Mouse (Mus musculus): ENCODE data around the gene Kif22.

The Kif22 gene

DNA sequence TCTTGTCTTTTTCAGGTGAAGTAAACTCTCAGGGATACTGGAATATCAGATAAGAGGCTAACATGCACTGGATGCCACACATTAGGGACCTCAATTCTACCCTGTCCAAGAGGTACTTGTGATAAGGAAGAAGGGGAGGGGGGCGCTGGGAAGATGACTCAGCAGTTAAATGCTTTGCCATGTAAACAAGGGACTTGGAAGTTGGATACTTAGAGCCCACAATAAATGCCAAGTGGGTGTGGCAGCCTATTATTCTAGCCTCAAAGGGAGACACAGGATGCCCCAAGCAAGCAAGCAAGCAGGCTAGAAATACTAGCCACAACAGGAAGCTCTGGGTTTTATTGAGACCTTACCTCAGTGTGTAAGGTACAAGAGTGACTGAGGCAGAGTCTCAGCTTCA lies 11.0 kb downstream of the Kif22 start:
- no peak for DNase-seq (ENCODE audit: low read depth, low spot score)

DNA sequence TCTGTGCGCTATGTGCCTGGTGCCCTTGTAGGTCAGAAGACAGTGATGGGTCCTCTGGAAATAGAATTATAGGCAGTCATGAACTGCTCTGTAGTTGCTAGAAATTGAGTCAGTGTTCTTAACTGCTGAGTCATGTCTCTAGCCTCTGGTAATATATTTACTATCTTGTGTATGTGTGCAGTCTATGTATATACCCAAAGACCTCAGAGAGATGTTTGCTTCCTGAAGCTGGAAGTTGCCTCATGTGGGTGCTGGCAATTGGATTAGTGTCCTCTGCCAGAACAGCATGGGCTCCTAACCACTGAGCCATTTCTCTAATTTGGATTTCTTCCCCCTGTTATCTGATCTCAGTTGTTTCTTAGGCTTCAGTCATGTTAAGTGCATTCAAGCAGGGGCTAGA lies 12.1 kb downstream of the Kif22 start:
- DNase-seq (ENCODE audit: low read depth, low spot score) = no peak

DNA sequence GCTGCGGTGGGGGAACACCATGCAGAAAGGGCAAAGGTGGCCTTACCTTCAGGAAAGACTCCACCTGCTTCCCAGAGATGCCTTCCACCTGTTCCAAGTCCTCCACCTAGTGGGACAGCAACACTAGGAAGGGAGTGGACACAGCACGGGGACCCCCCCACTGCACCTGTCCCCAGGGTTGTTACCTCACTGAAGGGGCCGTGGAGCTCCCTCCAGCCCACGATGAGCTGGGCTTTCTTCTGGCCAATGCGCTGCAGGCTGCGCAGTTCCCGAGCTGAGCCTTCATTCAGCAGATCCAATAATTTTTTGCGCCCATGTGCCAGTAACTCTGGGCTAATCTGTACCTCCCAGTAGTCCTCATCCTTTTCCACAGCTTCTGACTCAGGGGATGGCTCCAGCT lies 14.4 kb downstream of the Kif22 start:
- DNase-seq (ENCODE audit: low read depth, low spot score) = no peak

DNA sequence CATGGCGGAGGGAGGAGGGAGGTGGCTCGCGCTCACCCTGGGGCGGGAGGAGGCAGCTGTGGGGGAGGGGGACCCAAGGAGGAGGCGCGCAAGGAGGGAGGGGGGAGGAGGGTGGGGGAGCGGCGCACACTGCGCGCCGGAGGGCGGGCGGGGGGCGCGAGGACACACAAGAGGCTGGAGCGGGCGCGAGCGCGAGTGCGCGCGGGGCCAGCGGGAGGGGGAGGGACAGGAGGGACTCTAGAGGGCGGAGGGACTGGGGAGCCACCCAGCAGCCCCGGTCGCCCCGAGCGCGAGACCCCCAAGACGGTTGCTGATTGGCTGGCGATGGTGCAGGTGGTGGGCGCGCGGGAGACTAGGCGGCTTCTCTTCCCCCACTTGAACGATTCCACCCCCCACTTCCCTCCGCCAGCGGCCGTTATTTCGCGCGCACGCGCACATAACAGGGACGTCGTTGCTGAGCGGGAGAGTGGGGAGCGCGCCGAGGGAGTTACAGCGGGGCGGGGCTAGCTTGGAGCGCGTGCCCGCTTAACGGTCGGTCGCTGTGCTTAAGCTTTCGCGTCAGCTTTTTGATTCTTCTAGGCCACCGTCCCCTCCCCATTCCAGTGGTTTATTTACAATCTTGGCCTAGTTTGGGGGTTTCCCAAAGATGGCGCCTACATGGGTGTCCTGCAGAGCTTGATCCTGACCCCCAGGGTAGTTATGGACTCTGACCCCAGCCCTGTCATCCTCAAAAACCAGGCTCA lies 15.1 kb downstream of the Kif22 start, which contains the start of gene Maz:
Maz (minus strand) TSS at position 54 of the 743 bp plus-strand sequence.
- DNase-seq (ENCODE audit: low read depth, low spot score) = peak; percentile 98

DNA sequence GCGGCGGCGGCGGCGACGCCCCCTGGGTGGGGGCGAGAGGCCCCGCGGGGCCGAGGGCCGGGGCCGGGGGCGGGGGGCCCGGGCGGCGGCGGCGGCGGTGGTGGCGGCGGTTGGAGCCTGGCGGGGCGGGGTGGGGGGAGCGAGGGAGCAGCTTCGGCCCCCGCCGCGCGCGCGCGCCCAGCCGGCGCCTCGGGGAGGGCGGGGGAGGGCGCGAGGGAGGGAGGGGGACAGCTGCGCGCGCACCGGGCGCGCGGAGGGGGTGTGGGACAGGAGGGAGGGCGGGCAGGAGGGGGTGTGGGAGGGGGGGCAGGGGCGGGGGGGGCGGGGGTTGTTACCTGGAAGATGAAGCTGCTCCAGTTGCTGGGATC lies 15.7 kb downstream of the Kif22 start:
- no peak for DNase-seq (ENCODE audit: low read depth, low spot score)

DNA sequence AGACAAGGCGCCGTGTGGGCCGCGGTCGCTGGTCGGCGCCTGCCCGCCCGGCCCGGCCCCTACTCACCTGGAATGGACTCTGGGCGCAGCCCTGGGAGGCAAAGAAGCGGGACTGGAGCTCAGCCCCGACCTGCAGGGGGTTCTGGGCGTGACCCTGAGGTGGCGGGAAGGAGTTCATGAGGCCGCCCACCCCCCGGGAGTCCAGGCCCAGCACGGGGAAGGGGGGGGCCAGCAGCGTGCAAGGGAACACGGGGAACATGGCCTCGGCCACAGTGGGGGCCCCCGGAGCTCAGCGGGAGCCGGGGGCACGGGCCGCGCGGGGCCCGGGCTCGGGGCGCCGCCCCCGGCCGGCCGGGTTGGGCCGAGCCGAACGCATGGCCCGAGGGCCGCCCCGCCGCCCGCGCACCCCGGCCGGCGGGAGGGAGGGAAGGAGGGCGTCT lies 16.1 kb downstream of the Kif22 start:
- DNase-seq (ENCODE audit: low read depth, low spot score) = peak; percentile 59

DNA sequence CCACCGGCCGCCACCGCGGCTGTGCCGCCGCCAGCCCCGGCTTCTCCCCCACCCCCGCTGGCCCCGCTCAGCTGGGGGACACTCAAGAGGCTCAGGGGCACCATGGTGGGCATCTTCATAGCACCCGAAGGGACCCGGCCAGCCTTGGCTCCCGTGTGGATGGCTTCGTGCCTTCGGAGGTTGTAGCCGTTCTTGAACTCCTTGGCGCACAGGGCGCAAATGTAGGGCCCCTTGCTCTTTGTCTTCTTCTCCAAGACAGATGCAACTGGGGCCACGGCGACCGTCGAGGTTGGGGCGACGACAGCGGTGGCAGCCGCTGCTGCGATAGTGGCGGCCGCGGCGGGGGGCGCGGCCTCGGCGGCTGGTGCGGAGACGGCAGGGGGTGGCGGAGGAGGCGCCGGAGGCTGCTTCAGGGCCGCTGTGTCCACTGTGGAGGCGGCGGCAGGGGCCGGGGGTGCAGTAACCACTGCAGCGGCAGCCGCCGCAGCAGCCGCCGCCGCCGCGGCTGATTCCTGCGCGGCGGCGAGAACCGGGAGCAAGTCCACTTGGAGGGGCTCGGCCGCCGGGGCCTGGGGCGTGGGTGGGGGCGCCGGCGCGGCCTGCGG lies 16.6 kb downstream of the Kif22 start:
- DNase-seq (ENCODE audit: low read depth, low spot score) = peak; percentile 14

DNA sequence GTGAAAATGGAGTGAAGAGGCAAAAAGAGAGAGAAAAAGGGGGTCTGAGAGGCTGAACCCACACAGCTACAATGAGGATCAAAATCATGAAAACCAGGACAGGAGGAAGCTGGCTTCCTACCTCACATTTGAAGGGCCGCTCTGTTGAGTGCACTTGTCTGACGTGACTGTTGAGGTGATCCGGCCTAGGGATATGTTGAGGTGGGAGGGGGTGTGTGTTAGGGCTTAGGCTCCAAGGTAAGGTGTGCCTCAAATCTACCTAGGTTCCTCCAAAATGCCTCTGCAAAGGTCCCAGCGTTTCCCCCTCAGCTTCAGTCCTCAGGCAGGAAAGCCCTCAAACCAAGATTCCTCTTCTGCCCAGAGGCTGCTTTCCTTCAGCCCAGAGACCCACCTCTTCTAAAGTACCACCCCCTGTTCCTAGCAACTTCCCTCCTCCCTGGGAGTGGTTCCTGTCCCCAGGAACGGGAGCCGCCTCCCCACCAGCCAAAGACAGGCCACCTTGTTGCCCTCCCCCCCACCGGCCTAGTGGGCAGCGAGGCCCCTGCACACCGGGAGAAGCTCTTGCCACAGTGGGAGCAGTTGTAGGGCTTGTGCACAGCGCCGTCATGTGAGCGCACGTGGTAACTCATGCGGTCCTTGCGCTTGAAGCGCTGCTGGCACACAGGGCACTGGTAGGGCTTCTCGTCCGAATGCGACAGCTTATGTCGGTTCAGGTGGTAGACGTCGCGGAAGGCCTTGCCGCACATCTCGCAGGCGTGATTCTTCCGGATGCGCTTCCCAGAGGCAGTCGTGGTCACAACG lies 17.3 kb downstream of the Kif22 start:
- peak; percentile 59 for DNase-seq (ENCODE audit: low read depth, low spot score)

DNA sequence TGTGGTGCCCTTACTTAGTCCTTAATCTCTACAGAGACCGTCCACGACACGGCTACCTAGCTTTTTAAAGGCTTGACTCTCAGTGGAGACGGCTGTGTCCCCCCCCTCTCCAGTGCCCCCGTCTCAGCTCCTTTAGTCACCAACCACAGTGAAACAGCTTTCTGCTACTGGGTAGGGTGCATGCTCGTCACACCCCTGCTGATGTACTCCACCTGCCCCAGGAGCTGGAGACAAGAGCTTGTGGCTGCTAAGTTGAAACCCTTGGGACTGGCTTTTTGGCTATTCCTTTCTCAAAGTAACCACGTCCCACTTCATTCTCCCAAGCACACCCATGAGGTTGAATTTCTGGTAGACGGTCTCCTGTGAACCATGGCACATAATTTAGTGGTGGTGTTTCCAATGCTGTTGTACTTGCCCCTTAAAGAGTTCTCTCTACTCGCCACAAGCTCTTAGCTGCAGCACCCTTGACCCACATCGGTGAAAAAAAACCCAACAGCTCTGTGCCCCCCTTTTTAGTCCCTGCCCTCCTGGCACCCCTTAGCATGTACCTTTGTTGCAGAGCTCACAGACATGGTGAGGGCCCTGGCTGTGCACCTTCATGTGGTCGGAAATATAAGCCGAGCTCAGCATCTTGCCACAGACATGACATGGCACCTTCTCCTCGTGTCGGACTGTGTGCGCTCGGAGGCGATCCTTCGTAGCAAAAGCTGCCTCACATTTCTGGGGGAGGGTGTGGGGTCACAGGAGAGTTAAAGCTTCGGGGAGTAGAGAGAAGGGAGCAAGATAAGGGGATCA lies 18.2 kb downstream of the Kif22 start:
- DNase-seq (ENCODE audit: low read depth, low spot score) = no peak

DNA sequence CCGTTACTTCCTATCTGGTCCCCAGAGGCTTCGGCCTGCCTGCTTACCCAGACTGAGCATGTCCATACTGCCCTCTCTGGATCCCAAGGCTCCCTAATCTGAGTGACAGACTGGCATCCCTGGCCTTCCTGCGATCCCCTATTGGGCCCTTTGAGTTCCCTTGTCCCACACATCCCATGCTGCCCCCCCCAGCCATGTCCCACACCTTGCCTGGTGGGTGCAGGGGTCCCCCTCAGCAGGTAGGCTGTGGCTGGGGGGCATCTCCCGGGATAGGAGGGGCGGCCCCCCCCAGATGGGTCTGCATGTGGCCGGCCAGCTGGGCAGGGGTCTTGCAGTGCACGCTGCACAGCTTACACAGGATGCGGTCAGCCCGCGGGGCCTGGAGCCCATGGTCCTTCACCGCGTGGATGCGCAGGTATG lies 19.0 kb downstream of the Kif22 start:
- DNase-seq (ENCODE audit: low read depth, low spot score) = no peak

DNA sequence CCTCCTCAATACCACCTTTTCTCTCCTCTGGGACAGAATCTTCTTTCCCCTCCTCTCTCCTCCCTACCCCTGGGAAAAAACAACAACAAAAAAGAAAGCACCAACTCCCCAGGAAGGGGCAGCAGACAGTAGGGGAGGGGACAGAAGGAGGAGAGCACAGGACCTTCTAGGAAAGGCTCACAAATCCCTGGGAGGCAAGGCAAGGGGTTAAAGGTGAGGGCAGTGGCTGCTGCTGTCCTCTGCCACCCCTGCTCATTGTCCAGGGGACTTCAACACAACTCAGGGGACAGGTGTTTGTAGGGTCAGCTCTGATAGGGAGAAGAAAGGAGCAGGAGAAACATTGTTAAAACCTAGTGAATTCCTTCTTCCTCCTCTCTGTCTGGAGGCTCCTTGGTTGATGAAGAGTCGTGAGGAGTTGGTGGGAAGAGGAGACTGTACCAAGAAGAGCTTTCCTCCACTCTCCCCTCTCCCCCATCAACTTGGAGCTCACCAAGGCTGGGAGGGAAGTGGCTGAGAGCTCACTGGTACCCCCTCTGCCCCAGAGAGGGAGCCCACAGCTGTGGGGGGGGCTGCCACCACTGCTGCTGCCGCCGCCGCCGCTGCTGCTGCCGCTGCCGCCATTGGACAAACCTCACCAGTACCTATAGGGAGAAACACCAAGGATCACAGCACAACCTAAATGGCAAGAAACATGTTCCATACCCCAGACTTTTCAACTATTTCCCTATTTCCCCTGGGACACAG lies 19.6 kb downstream of the Kif22 start:
- no peak for DNase-seq (ENCODE audit: low read depth, low spot score)

DNA sequence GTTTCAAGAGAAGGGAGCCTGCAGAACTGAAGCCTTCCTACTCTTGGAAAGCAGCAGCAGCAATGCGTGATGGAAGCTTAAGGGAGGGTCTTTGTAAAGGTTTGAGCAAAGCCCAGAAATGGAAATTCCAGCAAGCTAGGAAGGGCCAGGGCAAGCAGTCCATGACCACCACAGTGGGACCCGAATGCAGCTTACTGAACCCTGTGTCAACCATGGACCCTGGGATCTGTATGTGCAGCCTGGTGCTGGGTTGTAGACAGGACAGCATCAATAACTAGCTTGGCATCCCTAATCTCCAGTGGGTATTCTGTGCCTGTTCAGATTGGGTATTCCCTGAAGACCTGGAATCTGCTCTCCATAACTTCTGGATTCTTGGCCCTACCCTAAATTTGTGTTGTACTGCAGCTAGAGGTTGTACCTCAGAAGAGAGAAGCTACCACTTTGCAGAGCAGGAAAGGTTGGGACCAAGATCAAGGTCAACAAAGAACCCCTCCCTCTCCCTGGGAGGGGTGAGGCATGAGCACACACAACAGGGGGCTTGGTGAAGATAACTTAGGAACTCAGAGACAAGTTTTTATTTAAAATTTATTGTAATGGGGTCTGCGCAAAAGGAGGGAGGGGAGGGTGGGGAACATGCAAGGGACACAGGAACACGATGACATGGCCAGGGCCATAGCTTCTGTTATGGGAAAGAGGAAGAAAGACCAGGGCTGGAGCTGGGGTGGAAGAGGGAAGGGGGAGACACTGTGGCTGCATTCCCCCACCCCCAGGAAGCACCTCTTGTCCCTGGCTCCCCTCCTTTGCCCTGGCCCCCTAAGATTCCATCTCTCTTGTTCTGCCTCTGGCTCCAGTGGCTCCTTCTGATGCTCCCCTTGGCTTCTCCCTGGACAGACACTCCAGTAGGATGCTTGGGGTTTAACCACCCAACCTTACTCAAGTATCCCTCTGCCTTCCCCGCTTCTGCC lies 20.4 kb downstream of the Kif22 start:
- no peak for DNase-seq (ENCODE audit: low read depth, low spot score)

DNA sequence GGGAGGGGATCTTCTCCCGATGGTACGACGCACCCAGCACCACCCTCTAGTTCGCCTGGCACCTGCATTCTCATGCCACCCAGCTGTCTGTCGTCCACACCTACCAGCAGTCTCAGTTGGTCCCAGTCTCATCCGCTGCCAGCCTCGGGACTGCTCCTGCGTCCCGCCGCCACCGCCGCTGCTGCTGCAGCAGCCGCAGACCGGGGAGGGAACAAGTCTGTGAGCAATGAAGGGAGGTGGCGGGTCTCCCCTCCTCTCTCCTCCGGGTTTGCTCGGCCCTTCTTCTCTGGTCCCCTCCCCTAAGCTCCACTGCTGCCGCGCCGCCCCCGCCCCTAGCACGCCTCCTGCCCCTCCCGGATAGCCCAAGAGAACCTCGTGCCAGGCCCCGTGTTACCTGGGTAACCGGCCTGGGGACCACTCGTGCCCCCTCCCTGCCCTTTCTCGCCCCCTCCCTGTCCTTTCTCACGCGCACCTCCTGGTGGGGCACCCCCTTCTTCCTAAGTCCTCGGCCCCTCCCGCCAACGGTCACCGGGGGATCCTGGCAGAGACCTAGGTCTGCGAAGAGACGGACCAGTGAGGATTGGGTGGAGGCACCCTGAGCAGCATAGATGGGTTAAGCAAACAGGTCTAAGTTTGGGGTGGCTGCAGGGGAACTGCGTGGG lies 21.2 kb downstream of the Kif22 start, which contains the start of the genes Gm42742 and Prrt2:
Gm42742 (minus strand) TSS at position 197 of the 662 bp plus-strand sequence.
Prrt2 (minus strand) TSS at position 311 of the 662 bp plus-strand sequence.
- DNase-seq (ENCODE audit: low read depth, low spot score) = peak; percentile 41

DNA sequence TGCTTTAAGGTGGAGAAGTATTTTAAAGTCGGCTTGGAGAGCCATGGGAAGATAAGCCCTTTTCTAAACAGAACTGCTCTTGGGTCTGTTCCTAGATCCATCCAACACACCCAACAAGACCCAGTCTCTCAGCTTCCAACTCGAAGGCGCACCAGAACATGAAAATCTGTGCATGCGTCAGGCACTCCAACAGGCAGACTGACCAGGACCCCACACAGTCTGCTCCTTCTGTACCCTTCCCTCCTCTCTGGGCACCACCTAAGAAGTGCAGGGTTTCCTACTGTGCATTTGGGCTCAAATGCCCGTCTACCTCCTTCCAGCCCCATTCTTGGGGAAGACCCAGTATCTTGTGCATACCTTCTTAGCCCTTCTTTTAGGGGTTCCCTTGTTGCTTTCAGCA lies 21.8 kb downstream of the Kif22 start:
- DNase-seq (ENCODE audit: low read depth, low spot score) = no peak

DNA sequence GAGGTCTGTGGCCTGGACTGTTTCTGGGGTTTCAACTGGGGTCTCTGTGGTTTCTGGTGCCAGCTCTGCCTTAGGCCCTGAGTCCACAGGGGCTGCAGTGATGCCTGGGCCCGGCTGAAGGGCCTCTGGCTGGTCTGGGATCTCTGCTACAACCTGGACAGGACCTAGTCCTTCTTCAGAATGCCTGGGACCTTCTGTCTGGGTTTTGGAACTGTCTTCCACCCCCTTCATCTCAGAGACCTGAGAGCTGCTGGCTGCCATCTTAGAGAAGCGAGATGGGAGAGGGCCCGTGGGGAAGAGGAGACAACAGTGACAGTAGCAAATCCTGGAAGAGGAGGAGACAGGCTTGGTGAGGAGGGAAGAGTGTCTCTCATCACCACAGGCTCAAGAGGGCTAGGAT lies 22.2 kb downstream of the Kif22 start:
- no peak for DNase-seq (ENCODE audit: low read depth, low spot score)

DNA sequence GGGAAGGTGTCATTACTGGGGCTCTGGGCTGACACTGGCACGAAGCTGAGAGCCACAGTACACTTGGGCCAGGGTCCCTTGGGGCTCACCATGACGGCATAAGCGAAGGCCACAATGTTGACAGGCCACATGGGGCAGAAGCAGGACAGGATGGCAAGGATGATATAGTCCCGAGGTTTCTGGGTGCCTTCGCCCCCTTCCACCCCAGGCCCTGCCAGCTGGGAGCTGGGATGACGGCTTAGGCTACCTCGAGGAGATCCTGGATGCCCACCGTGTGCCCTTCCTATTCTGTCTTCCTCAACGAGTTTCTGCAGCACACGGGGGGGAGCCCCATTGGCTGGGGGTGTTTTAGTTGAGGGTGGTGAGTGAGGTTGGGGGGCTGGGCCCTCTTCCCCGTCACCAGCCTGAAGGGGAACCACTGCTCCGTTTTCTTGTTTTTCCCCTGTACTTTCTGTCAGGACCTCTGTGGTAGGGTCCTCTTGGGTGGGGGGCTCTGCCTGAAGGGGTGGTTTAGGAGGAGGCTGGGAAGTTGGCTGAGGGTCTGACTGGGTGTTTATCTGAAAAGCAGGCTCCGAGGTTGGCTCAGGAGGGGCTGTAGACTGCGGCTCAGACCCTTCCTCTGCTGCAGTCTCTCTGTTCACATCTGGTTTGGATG lies 22.8 kb downstream of the Kif22 start:
- no peak for DNase-seq (ENCODE audit: low read depth, low spot score)

DNA sequence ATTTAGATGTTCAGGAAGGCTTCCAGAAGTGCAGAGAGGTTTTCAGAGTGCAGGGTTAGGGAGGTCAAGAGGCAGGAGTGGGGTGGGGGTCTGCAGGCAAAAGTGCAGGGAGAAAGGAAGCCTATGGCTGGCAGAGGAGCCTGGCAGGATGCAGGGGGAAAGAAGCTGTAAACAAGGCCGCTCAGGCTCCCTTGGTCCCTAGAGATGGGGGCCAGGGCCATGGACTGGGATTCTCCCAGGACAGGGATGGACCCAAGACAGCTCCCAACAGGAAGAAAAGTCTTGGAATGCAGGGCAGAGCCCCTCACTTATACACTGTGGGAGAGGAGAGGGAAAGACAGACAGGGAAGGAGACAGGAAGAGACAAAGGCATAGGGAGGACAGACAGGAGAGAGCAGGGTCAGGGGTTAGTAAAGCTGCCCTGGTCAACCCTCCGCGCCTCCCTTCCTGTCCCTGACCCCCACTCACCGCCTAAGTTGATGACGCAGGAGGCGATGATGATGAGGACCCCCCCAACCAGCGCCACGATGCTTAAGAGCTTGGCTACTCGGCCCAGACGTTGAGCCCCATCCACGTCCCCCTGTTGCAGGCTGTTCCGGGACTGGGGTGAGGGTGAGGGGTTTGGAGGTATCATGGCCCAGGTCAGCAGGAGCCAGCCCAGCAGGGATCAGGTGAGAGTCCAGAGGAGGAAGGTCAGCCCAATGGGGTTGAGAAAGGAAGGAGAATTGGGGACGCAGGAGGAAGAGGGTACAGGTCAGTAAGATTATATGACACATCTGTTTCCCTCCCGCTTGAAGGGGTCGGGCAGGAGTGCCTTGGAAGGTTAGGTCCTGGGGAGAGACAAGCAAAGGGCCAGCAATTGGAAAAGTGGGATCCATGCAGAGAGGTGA lies 23.6 kb downstream of the Kif22 start:
- no peak for DNase-seq (ENCODE audit: low read depth, low spot score)

DNA sequence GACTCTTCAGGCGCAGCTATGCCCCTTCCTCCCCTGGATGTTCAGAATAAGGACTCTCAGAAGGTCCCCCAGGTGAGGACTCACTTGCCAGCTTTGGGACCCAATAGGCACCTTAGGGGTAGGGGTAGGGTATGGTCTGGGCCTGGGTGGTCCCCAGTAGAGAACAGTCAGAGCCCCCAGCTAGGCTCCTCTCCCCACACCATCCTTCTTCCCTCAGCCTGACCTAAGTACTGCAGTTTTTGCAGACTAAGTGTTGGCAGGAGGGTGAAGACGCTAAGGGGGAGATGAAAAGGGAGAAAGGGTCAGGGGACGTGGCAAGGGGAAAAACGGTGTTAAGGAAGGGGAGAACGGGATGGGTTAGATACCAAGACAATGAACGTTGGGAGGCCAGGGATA lies 24.3 kb downstream of the Kif22 start:
- DNase-seq (ENCODE audit: low read depth, low spot score) = no peak
